ENCODE assay signal across 25 mouse cellular contexts in genomic region chr19:23354738-23355137, GRCm38 (mm10).
A peak's percentile ranks its signal among the peaks of the same experiment; 100 is the strongest.
DNase-seq lines count a peak whose midpoint lies in the region; ATAC-seq and TF ChIP-seq lines count a peak whose summit lies in the region.
"Had no signal": no experiment of that assay in that cellular context is flagged by ENCODE, and none has a peak within 500 bp of the region (broad histone marks: within the 10 kb centered on the region; RNA-seq: fewer than 3 reads in every experiment).

No protein-coding gene starts in this region.

- peak overlapping the region; percentile 47 for H3K27ac ChIP-seq in heart, adult 2 months
- no peak overlapping the region for H3K27ac ChIP-seq in heart, embryonic 12.5 days (ENCODE audit: poor library complexity, severe bottlenecking)
- peak overlapping the region; percentile 86 for H3K27ac ChIP-seq in lung, embryonic 15.5 days
- H3K27ac ChIP-seq: hindbrain, embryonic 10.5 days; intestine, embryonic 15.5 days; limb, embryonic 15.5 days; liver, embryonic 14.5 days; neural tube, embryonic 13.5 days had no signal

- H3K4me1 ChIP-seq in heart, adult 2 months (ENCODE audit: control insufficient read depth, insufficient read depth, low read length) = no peaks in the 10 kb centered on the region; the same call in 1 of the 2 replicates
- H3K4me1 ChIP-seq in heart, embryonic 12.5 days (replicated peaks) = peaks cover 5% of the 10 kb centered on the region
- H3K4me1 ChIP-seq in lung, embryonic 15.5 days = peaks cover 18% of the 10 kb centered on the region
- H3K4me1 ChIP-seq: hindbrain, embryonic 10.5 days; limb, embryonic 15.5 days had no signal

- no peak for TF ChIP-seq EP300 in heart, adult 2 months (IDR thresholded peaks at IDR 0.05; ENCODE audit: insufficient read depth, low read depth, low read length)

- H3K9ac ChIP-seq in heart, adult 2 months (ENCODE audit: low read depth, low read length) = no peak overlapping the region
- no peak overlapping the region for H3K9ac ChIP-seq in heart, embryonic 12.5 days
- no peak overlapping the region for H3K9ac ChIP-seq in lung, embryonic 15.5 days
- H3K9ac ChIP-seq: intestine, embryonic 15.5 days; limb, embryonic 15.5 days; liver, embryonic 14.5 days; lung, embryonic 14.5 days; neural tube, embryonic 13.5 days had no signal

- no peak overlapping the region for H3K4me2 ChIP-seq in heart, embryonic 12.5 days
- no peak overlapping the region for H3K4me2 ChIP-seq in lung, embryonic 15.5 days
- H3K4me2 ChIP-seq: intestine, embryonic 15.5 days; limb, embryonic 15.5 days; lung, embryonic 14.5 days; neural tube, embryonic 13.5 days had no signal

- TF ChIP-seq CTCF in heart, adult 2 months (IDR thresholded peaks at IDR 0.05) = no peak

- H3K36me3 ChIP-seq in heart, adult 2 months (ENCODE audit: control insufficient read depth, insufficient read depth, low read length) = no peaks in the 10 kb centered on the region; the same call in 1 of the 2 replicates
- no peaks in the 10 kb centered on the region for H3K36me3 ChIP-seq in heart, embryonic 12.5 days
- H3K36me3 ChIP-seq in lung, embryonic 15.5 days = no peaks in the 10 kb centered on the region
- H3K36me3 ChIP-seq: hindbrain, embryonic 10.5 days; intestine, embryonic 15.5 days; limb, embryonic 15.5 days; neural tube, embryonic 13.5 days had no signal

- WGBS in heart, adult 2 months = 56% methylated on average over 6 of the region's 6 CpGs
- WGBS in heart, embryonic 12.5 days = 79% methylated on average over 6 of the region's 6 CpGs
- 65% methylated on average over 6 of the region's 6 CpGs for WGBS in lung, embryonic 15.5 days

- no peaks in the 10 kb centered on the region for H3K79me2 ChIP-seq in heart, adult 2 months (replicated peaks; ENCODE audit: control insufficient read depth, insufficient read depth, low read length)

- peak in 1 of 2 experiments; percentile 8 for DNase-seq in heart, adult 2 months
- DNase-seq in lung, postnatal 4 days = no peak
- peak; percentile 60 for DNase-seq in 3T3-L1 (ENCODE audit: low read depth, low spot score)
- DNase-seq in c-Kit-positive CD71-negative TER-119-negative erythroid progenitor cells, embryonic 14.5 days (ENCODE audit: low read depth) = peak; percentile 28
- DNase-seq in left cerebral cortex, adult 18-20 months (ENCODE audit: low spot score in 2 of 2) = no peak
- no peak for DNase-seq in retina, postnatal 1 day
- DNase-seq: adrenal gland, postnatal 10 days; cerebellum, adult 9-10 months; gastrocnemius, postnatal 14 days; left cerebral cortex, postnatal 4 days; midbrain, embryonic 14.5 days; thymus, adult 18-20 months; thymus, postnatal 36 days had no signal

- no peaks in the 10 kb centered on the region for H3K27me3 ChIP-seq in heart, adult 2 months (ENCODE audit: control insufficient read depth, insufficient read depth, low read length)
- no peaks in the 10 kb centered on the region for H3K27me3 ChIP-seq in heart, embryonic 12.5 days (replicated peaks)
- no peaks in the 10 kb centered on the region for H3K27me3 ChIP-seq in lung, embryonic 15.5 days
- H3K27me3 ChIP-seq: intestine, embryonic 15.5 days; limb, embryonic 15.5 days; megakaryocyte, embryonic 14.5 days; neural tube, embryonic 13.5 days had no signal

- TF ChIP-seq POLR2A in heart, adult 2 months (IDR thresholded peaks at IDR 0.05; ENCODE audit: insufficient read depth, low read depth, low read length) = no peak

- no peak overlapping the region for H3K4me3 ChIP-seq in heart, adult 2 months
- no peak overlapping the region for H3K4me3 ChIP-seq in heart, embryonic 12.5 days
- no peak overlapping the region for H3K4me3 ChIP-seq in lung, embryonic 15.5 days
- H3K4me3 ChIP-seq: hindbrain, embryonic 10.5 days; intestine, embryonic 15.5 days; limb, embryonic 15.5 days; myocyte; neural tube, embryonic 13.5 days had no signal

- H3K9me3 ChIP-seq in heart, embryonic 12.5 days (replicated peaks) = no peaks in the 10 kb centered on the region
- no peaks in the 10 kb centered on the region for H3K9me3 ChIP-seq in lung, embryonic 15.5 days
- H3K9me3 ChIP-seq: hindbrain, embryonic 10.5 days; intestine, embryonic 15.5 days; limb, embryonic 15.5 days; megakaryocyte, embryonic 14.5 days; neural tube, embryonic 13.5 days had no signal

- no peak for ATAC-seq in heart, embryonic 12.5 days (ENCODE audit: insufficient number of reproducible peaks, low FRiP score)
- no peak for ATAC-seq in lung, embryonic 15.5 days (ENCODE audit: borderline replicate concordance, extremely low read depth, low FRiP score, low TSS enrichment)
- ATAC-seq: forebrain, embryonic 16.5 days; hindbrain, embryonic 16.5 days; intestine, embryonic 15.5 days had no signal

- intact Hi-C loops in heart, adult 2 months (cut with DNase I) = no loop called here

Comparison
In these comparisons a context has a peak if more than half of its experiments do, and no peak if none do; other contexts are left out.
1. DNase-seq: peak in 3T3-L1 (single experiment) and c-Kit-positive CD71-negative TER-119-negative erythroid progenitor cells, embryonic 14.5 days (single experiment); none in lung, postnatal 4 days (0 of 2), left cerebral cortex, adult 18-20 months (0 of 2) and retina, postnatal 1 day (single experiment).